Comparison of ENCODE assay signal across 8 mouse cellular contexts in the genomic region with DNA sequence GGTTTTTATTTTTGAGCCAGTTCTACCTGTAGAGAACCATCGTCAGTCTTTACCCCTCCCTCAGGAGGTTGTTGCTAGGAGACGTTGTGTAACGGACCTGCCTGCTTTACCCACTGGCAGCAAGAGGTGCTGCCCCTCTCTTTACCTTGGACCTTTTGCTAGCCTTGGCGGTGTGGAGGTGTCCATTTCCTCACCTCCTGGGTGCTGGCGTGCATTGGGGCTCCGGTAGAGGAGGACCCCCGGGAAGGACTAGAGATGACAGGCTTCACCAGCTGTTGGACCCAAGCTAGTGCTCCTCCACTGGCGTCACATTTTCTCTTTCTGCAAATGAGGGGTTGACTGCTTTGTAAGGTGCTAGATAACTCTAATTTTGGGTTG. TPM values are rescaled to one million over a fixed set of nuclear protein-coding genes. Genes with fewer than 3 reads are reported as not detected.
DNase-seq lines count a peak whose midpoint lies in the region; ATAC-seq and TF ChIP-seq lines count a peak whose summit lies in the region.

No protein-coding gene starts in this region.

- no peak; the same call in 1 of the 2 replicates for ATAC-seq in neural tube, embryonic 14.5 days (ENCODE audit: low read depth)

- TF ChIP-seq POLR2A in heart, adult 2 months (IDR thresholded peaks at IDR 0.05; ENCODE audit: insufficient read depth, low read depth, low read length) = no peak
- no peak for TF ChIP-seq POLR2A in thymus, adult 2 months (IDR thresholded peaks at IDR 0.05; ENCODE audit: control insufficient read depth, extremely low read depth, insufficient read depth, low read length, poor library complexity)

- peaks cover 2% of the 10 kb centered on the region; the same call in 1 of the 2 replicates for H3K36me3 ChIP-seq in heart, adult 2 months (ENCODE audit: control insufficient read depth, insufficient read depth, low read length)
- no peaks in the 10 kb centered on the region for H3K36me3 ChIP-seq in thymus, adult 2 months (ENCODE audit: control insufficient read depth, insufficient read depth, low read length)
- peaks cover 17% of the 10 kb centered on the region for H3K36me3 ChIP-seq in limb, embryonic 10.5 days
- no peaks in the 10 kb centered on the region for H3K36me3 ChIP-seq in neural tube, embryonic 14.5 days (ENCODE audit: control insufficient read depth, insufficient read depth, low read length)

- no peaks in the 10 kb centered on the region for H3K9me3 ChIP-seq in limb, embryonic 10.5 days (replicated peaks)
- no peaks in the 10 kb centered on the region for H3K9me3 ChIP-seq in neural tube, embryonic 14.5 days (ENCODE audit: control insufficient read depth, low read length)

- H3K9ac ChIP-seq in heart, adult 2 months (ENCODE audit: low read depth, low read length) = peak overlapping the region; percentile 70
- H3K9ac ChIP-seq in neural tube, embryonic 14.5 days (replicated peaks; ENCODE audit: low read depth, low read length) = peak overlapping the region; percentile 56

- under 1% methylated on average over 8 of the region's 8 CpGs for whole genome bisulfite sequencing in heart, adult 2 months
- WGBS in thymus, adult 2 months = 0% methylated on average over 8 of the region's 8 CpGs
- 0% methylated on average over 8 of the region's 8 CpGs for WGBS in limb, embryonic 10.5 days
- 0% methylated on average over 8 of the region's 8 CpGs for WGBS in neural tube, embryonic 14.5 days

- H3K27ac ChIP-seq in heart, adult 2 months = peak overlapping the region; percentile 73
- no peak overlapping the region for H3K27ac ChIP-seq in thymus, adult 2 months (ENCODE audit: control insufficient read depth, insufficient read depth, low read length)
- peak overlapping the region; percentile 86 for H3K27ac ChIP-seq in limb, embryonic 10.5 days
- H3K27ac ChIP-seq in neural tube, embryonic 14.5 days (ENCODE audit: low read depth, low read length) = peak overlapping the region; percentile 64

- no peak for TF ChIP-seq EP300 in heart, adult 2 months (IDR thresholded peaks at IDR 0.05; ENCODE audit: insufficient read depth, low read depth, low read length)

- no peak for DNase-seq in heart, adult 2 months
- DNase-seq in heart, adult 8-10 months (ENCODE audit: low spot score) = no peak
- DNase-seq in thymus, adult 2 months = no peak
- no peak for DNase-seq in thymus, postnatal 36 days
- DNase-seq in limb, embryonic 10.5 days (ENCODE audit: low spot score) = no peak
- DNase-seq in thymus, postnatal 0 days (ENCODE audit: low spot score) = no peak
- no peak for DNase-seq in left cerebral cortex, postnatal 4 days

- intact Hi-C loops in heart, adult 2 months (cut with DNase I) = loop anchor here (1.0 to 5.0 kb wide), 2 partner anchors 50 to 248 kb away; partner anchors contain the start of genes Glcci1 and Mios
- intact Hi-C loops in left cerebral cortex, postnatal 4 days (cut with DNase I) = no loop called here

- H3K27me3 ChIP-seq in heart, adult 2 months (ENCODE audit: control insufficient read depth, insufficient read depth, low read length) = no peaks in the 10 kb centered on the region
- H3K27me3 ChIP-seq in thymus, adult 2 months (ENCODE audit: control insufficient read depth, insufficient read depth, low read length) = no peaks in the 10 kb centered on the region
- H3K27me3 ChIP-seq in limb, embryonic 10.5 days (ENCODE audit: low read depth, poor library complexity, severe bottlenecking) = no peaks in the 10 kb centered on the region
- no peaks in the 10 kb centered on the region for H3K27me3 ChIP-seq in neural tube, embryonic 14.5 days (ENCODE audit: control insufficient read depth, insufficient read depth, low read length)

- no peak for TF ChIP-seq CTCF in heart, adult 2 months (IDR thresholded peaks at IDR 0.05)
- TF ChIP-seq CTCF in thymus, adult 2 months (IDR thresholded peaks at IDR 0.05; ENCODE audit: borderline replicate concordance, control insufficient read depth, extremely low read depth, insufficient read depth, low read length, poor library complexity) = no peak

- no peaks in the 10 kb centered on the region for H3K4me1 ChIP-seq in heart, adult 2 months (ENCODE audit: control insufficient read depth, insufficient read depth, low read length)
- H3K4me1 ChIP-seq in thymus, adult 2 months (replicated peaks; ENCODE audit: control insufficient read depth, insufficient read depth, low read length) = peaks cover 5% of the 10 kb centered on the region
- H3K4me1 ChIP-seq in limb, embryonic 10.5 days = peaks cover 13% of the 10 kb centered on the region
- H3K4me1 ChIP-seq in neural tube, embryonic 14.5 days (ENCODE audit: control insufficient read depth, insufficient read depth, low read length) = 0 out of 2 replicates have a peak, but pooled peaks cover 10% of the 10 kb centered on the region

- peak overlapping the region; percentile 92 for H3K4me3 ChIP-seq in heart, adult 2 months
- H3K4me3 ChIP-seq in thymus, adult 2 months (ENCODE audit: control insufficient read depth, insufficient read depth, low read length) = peak overlapping the region; percentile 86
- peak overlapping the region; percentile 66 for H3K4me3 ChIP-seq in limb, embryonic 10.5 days
- H3K4me3 ChIP-seq in neural tube, embryonic 14.5 days (ENCODE audit: low read depth, low read length) = peak overlapping the region; percentile 77

- peak overlapping the region; percentile 71 for H3K4me2 ChIP-seq in neural tube, embryonic 14.5 days (ENCODE audit: low read depth, low read length)

- peaks cover 3% of the 10 kb centered on the region; the same call in 1 of the 2 replicates for H3K79me2 ChIP-seq in heart, adult 2 months (replicated peaks; ENCODE audit: control insufficient read depth, insufficient read depth, low read length)

RNA-seq across cellular contexts. Expression of gene Gm45062, which starts 0.4 kb away (rescaled TPM):
- under 1 TPM in 1 of 2 experiments, not detected in 1; 0.57 TPM for total RNA-seq in heart, adult 2 months (2021)
- polyA plus RNA-seq in heart, adult 2 months (2012; rRNA removed) = 1.9 and 2.6 TPM in 2 replicates
- under 1 TPM in 1 of 4 experiments, not detected in 3; 0.41 TPM for total RNA-seq in heart, adult 8-10 months (2022)
- polyA plus RNA-seq in thymus, adult 2 months (2012; rRNA removed) = 0.19 and 0.58 TPM in 2 replicates
- polyA plus RNA-seq in limb, embryonic 10.5 days (2016; fragmentation: Nextera tagmentation; extraction: Ambion mirVana) = 9.8 and 16.2 TPM in 2 replicates
- 7.7 and 18.3 TPM in 2 replicates for polyA plus RNA-seq in neural tube, embryonic 14.5 days (2014; fragmentation: Nextera tagmentation; extraction: Ambion mirVana)
- 27.6 and 29.5 TPM in 2 replicates for polyA plus RNA-seq in thymus, postnatal 0 days (2015; fragmentation: Nextera tagmentation; extraction: Ambion mirVana)
- 1 to 10 TPM; 5.1 to 6.4 TPM for total RNA-seq in left cerebral cortex, postnatal 4 days (2021)

RNA-seq across cellular contexts. Expression of gene Umad1, which starts 0.6 kb away (rescaled TPM):
- 10 to 100 TPM; 12.5 to 14.0 TPM for total RNA-seq in heart, adult 2 months (2021)
- polyA plus RNA-seq in heart, adult 2 months (2012; rRNA removed) = 7.3 and 10.6 TPM in 2 replicates
- total RNA-seq in heart, adult 8-10 months (2022) = 10 to 100 TPM; 11.8 to 14.6 (median 13.0) TPM
- polyA plus RNA-seq in thymus, adult 2 months (2012; rRNA removed) = 11.8 and 13.5 TPM in 2 replicates
- polyA plus RNA-seq in limb, embryonic 10.5 days (2016; fragmentation: Nextera tagmentation; extraction: Ambion mirVana) = 14.4 and 15.3 TPM in 2 replicates
- polyA plus RNA-seq in neural tube, embryonic 14.5 days (2014; fragmentation: Nextera tagmentation; extraction: Ambion mirVana) = 55.4 and 60.0 TPM in 2 replicates
- 22.8 and 23.8 TPM in 2 replicates for polyA plus RNA-seq in thymus, postnatal 0 days (2015; fragmentation: Nextera tagmentation; extraction: Ambion mirVana)
- 10 to 100 TPM; 27.3 to 27.7 TPM for total RNA-seq in left cerebral cortex, postnatal 4 days (2021)

RNA-seq across cellular contexts. Expression of gene Rpa3, which starts 0.7 kb away (rescaled TPM):
- 10 to 100 TPM; 16.5 to 18.6 TPM for total RNA-seq in heart, adult 2 months (2021)
- 4.5 and 7.2 TPM in 2 replicates for polyA plus RNA-seq in heart, adult 2 months (2012; rRNA removed)
- total RNA-seq in heart, adult 8-10 months (2022) = 10 to 100 TPM; 16.5 to 23.1 (median 21.4) TPM
- 12.6 TPM in 2 replicates for polyA plus RNA-seq in thymus, adult 2 months (2012; rRNA removed)
- 182 and 200 TPM in 2 replicates for polyA plus RNA-seq in limb, embryonic 10.5 days (2016; fragmentation: Nextera tagmentation; extraction: Ambion mirVana)
- 49.4 and 52.5 TPM in 2 replicates for polyA plus RNA-seq in neural tube, embryonic 14.5 days (2014; fragmentation: Nextera tagmentation; extraction: Ambion mirVana)
- polyA plus RNA-seq in thymus, postnatal 0 days (2015; fragmentation: Nextera tagmentation; extraction: Ambion mirVana) = 318 and 330 TPM in 2 replicates
- 10 to 100 TPM; 16.0 to 23.0 TPM for total RNA-seq in left cerebral cortex, postnatal 4 days (2021)

RNA-seq across cellular contexts. Expression of gene Mios, which starts 50.6 kb away (rescaled TPM):
- total RNA-seq in heart, adult 2 months (2021) = 10 to 100 TPM; 15.9 to 19.0 TPM
- polyA plus RNA-seq in heart, adult 2 months (2012; rRNA removed) = 3.2 and 5.0 TPM in 2 replicates
- 10 to 100 TPM; 17.6 to 19.0 (median 18.5) TPM for total RNA-seq in heart, adult 8-10 months (2022)
- 4.8 and 5.6 TPM in 2 replicates for polyA plus RNA-seq in thymus, adult 2 months (2012; rRNA removed)
- 24.1 and 31.3 TPM in 2 replicates for polyA plus RNA-seq in limb, embryonic 10.5 days (2016; fragmentation: Nextera tagmentation; extraction: Ambion mirVana)
- 31.1 and 32.2 TPM in 2 replicates for polyA plus RNA-seq in neural tube, embryonic 14.5 days (2014; fragmentation: Nextera tagmentation; extraction: Ambion mirVana)
- 28.6 and 29.6 TPM in 2 replicates for polyA plus RNA-seq in thymus, postnatal 0 days (2015; fragmentation: Nextera tagmentation; extraction: Ambion mirVana)
- 10 to 100 TPM; 34.8 to 35.4 TPM for total RNA-seq in left cerebral cortex, postnatal 4 days (2021)
